Mouse (Mus musculus) brown adipose tissue, adult 24 weeks (tissue): ENCODE results near the gene Sgms2. TPM values are rescaled to one million over a fixed set of nuclear protein-coding genes. Genes with fewer than 3 reads are reported as not detected.

Experiments used
- H3K27ac ChIP-seq: fragments of 200-500 bp; replicated peaks from 2 replicates; pipeline ENCODE4 v1.5.1; 2012; ENCODE audit warnings: low read depth, mild to moderate bottlenecking, low read length
- H3K4me1 ChIP-seq: fragments of 200-500 bp; 2 replicates; pipeline ENCODE4 v1.6.1; 2012; ENCODE audit warnings: low read length, mixed read lengths; ENCODE audit not compliant: control insufficient read depth, insufficient read depth, insufficient read length
- H3K4me3 ChIP-seq: fragments of 200-500 bp; 2 replicates; pipeline ENCODE4 v1.5.1; 2012; ENCODE audit warnings: low read depth, mild to moderate bottlenecking, low read length, moderate library complexity; ENCODE audit not compliant: insufficient read depth
- polyA plus RNA-seq: library from polyadenylated mRNA; stranded (reverse); fragments of >200 nt; gene quantifications from 2 replicates; pipeline ENCODE4 v1.2.4, GENCODE M21; 2012; ENCODE audit not compliant: missing spikeins, insufficient read depth, insufficient read length

The Sgms2 gene
- polyA plus RNA-seq, 1 experiment: 8.1 TPM

DNA sequence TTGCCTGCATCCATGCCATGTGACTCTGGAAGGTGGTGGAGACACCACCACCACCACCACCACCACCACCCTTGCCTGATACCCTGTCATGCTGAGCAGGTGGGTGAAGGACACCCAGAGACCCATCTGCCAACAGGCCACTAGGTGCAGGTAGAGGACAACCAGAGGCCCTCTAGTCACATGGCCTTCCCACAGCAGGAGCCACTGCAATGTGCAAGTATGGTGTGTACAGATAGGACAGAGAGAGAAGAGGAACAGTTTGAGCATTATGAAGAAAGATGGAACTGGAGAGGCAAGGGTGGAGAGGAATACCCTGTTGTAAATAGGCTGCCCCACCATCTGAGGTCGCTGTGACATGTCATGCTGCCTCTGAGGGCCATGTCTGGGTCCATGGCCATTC is 3.9 kb upstream of the Sgms2 start:
- H3K4me1 ChIP-seq: no peaks in the 10 kb centered on the region
- no peak overlapping the region for H3K27ac ChIP-seq
- H3K4me3 ChIP-seq: no peak overlapping the region

DNA sequence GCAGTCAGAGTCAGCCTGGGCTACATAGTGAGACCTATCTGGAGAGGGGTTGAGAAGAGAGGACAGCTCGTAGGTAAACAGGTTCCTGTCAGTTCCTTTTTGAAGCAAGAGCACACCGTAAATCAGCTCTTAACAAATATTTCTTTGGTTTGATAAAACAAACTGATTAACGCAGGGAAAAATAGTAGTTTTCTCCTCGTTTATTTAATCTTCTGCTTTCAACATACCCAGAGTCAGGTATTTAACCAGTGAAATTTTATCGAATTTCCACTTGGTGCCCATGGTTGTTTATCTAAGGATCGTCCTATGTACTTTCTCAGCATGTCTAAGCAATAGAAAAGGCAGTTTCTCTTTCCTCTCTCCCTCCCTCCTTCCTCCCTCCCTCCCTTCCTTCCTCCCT is 2.0 kb upstream of the Sgms2 start:
- Histone ChIP-seq H3K4me3 (no peak overlapping the region), H3K27ac (no peak overlapping the region)

DNA sequence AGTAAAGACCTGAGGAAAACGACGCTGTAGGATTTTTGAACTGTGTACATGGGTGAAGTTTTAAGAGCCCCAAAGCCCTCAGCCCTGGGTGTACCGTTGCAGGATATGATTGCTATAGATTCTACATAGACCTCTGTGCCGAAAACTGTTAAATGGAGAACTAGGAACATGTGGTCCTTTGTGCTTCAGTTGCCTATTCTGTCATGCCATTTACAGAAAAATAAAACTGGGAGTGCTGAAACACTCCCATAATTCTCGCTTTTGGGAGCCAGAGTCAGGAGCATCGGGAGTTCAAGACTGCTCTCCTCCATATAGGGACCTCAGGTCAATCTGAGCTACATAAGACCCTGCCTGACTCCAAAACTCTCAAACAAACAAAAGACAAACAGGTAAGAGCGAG is 769 bp upstream of the Sgms2 start:
- no peaks in the 10 kb centered on the region for H3K4me1 ChIP-seq
- H3K27ac ChIP-seq: no peak overlapping the region
- no peak overlapping the region for H3K4me3 ChIP-seq

More for the DNA sequence above, 2.0 kb upstream of the Sgms2 start:
- H3K4me1 ChIP-seq: no peaks in the 10 kb centered on the region

DNA sequence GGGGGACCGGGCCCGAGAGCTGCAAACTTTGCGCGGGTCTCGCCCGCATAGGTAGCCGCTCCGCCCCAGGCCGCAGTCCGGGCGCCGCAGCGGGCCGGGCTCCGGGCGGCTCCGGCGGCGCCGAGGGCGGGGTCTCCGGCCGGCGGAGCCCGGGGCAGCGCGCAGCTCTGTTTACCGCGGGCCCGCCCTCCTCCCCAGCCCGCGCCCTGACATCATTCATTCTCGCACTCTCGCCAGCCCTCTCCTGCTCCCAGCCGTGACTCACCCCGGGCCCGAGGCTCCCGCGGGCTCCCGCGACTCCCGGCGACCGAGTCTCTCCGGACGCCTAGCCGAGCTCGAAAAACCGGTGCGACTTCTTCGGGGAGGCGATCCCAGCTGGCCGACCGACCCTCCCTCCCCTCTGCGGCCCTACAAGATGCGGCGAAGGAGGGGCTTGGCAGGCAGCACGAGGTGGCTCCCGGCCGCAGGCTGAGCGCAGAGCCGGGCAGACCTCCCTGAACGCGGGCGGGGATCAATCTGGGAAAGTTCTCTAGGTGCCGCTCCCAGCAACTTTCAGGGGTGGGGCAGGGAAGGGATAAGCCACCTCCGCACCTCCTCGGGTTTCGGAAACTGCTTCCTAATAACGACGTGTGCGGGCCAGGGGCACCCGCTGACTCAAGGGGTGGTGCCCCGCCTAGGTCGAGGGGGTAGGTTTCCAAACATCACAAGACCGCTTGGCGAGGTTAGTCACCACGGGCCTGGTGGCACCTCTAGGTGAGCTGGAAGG is 885 bp downstream of the Sgms2 start:
- Histone ChIP-seq H3K4me3 (peak overlapping the region; percentile 81), H3K4me1 (no peaks in the 10 kb centered on the region), H3K27ac (peak overlapping the region; percentile 54; the same call in 1 of the 2 replicates)

DNA sequence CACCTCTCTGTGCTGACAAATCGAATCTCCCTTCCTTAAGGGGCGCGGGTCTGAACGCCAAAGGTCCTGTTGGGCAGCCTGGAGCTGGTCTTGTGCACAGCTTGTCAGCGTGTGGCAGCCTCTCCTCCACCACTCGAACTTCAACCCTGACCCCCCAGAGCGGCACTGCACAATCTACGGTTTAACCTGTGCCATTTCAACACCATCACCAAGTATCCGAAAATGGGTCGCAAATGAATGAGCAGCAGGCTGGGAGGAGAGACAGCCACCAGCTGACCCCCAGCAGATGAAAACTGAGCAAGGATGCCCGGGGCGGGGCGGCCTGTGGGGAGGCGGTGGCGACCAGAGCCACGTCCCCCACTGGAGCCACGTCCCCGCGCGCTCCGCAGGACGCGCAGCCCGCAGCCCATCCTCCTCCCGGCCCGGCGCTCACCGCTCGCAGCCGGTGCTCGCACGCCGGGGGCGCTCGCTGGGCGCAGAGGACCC is 1.5 kb downstream of the Sgms2 start:
- Histone ChIP-seq H3K4me1 (no peaks in the 10 kb centered on the region), H3K27ac (no peak overlapping the region), H3K4me3 (peak overlapping the region; percentile 81)

DNA sequence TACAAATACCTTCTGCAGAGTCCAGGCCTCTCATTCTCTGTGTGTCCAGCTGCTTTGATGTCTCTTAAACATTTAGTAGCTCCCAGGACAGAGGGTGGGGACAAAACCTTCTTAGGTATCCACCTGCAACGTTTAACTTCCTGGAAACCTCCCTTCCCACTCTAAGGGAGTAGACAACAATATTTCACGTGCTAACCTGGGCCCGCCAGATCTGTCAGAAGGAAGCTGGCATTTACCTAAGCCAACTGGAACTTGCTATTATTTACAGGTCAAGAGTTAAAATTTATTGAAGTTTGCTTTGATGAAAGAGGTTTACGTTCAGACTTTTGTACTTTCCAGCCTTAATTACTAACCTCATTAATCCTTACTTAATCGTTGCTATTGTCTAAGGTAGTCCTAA is 2.2 kb downstream of the Sgms2 start:
- no peak overlapping the region for H3K4me3 ChIP-seq
- no peaks in the 10 kb centered on the region for H3K4me1 ChIP-seq
- no peak overlapping the region for H3K27ac ChIP-seq

DNA sequence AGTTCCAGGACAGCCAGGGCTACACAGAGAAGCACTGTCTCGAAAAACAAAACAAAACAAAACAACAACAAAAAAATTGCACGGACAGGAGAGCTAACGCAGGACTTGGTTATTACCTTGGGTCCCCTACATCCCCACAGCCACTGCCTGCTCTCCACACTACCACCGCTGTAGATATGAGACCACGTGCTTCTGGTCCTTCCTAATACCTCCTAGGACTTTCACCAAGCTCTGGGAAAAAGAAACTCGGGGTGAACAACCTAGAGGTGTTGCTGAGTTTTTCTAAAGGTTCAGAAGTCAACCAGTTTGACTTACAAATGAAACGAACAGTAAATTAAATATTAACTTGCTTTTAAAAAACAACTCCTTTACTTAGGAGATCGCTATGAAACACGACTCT is 2.8 kb downstream of the Sgms2 start:
- Histone ChIP-seq H3K4me3 (no peak overlapping the region), H3K4me1 (0 out of 2 replicates have a peak, but pooled peaks cover 2% of the 10 kb centered on the region), H3K27ac (no peak overlapping the region)

DNA sequence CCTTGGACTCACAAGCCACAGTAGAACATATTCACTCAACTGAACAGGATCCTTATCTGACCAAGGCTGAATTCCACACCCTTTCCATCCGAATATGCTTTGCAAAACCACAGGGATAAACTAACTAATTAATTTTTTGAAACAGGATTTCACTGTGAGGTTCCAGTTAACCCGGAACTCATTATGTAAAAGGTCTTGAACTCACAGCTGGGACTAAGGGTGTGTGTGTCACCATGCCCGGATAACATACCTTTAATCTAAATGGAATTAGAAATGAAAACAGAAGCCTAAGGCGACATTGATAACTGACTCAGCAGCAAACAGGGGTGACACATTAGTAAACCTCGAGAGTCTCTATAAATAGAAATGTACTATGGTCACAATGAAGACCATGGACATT is 5.8 kb downstream of the Sgms2 start:
- H3K27ac ChIP-seq: no peak overlapping the region
- 0 out of 2 replicates have a peak, but pooled peaks cover 2% of the 10 kb centered on the region for H3K4me1 ChIP-seq
- H3K4me3 ChIP-seq: no peak overlapping the region

DNA sequence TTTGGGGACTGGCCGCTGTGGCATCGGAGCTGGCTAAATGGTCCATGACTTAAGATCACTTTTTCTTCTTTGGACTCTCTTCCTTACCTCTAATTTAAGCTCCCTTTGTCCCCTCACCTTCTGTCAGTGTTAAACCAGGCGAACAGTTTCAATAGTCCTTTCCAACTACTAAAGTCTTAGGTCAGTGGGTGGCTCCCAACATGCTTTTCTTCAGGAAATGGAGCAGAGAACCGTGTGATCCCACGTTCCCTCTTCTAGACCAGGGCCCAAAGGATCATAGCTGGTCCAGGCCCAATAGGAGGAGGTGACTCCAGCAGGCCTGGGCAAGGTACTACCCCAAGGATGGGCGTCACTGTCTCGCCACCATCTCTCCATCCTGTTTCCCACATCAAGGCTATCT is 7.6 kb downstream of the Sgms2 start:
- no peak overlapping the region for H3K27ac ChIP-seq
- H3K4me3 ChIP-seq: no peak overlapping the region

DNA sequence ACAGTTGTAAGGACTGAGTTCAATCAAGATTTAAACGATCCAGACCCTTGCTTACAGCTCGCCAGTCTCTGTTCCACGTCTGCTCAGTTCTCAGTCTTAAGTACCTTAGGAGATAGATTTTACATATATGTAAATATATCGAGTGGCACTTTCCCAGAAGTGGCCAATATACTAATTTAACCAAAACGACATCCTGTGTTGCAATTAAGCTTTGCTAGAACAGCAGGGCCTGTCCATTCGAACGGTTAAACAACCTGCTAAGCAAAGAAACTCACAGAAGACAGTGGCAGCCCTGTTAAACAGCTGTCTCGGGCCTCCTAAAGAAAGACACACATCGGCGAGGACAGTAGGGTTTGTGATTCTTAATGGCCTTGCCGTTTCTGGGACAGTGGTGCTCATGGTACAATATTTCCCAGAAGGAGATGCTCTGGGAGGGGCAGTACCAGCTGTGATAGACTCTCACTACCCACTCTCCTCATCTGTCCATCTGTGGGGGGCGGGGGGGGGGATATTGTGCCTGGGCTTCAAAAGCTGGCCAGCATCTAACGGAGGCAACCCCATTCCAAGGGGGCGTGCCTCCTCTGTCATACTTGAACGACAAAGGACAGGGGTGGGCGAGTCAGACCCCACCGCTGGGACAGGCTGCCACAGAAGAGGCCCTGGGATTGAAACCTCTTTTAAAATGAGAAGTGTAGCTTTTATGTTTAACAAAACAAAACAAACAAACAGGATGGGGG is 9.1 kb downstream of the Sgms2 start:
- H3K27ac ChIP-seq: no peak overlapping the region
- no peak overlapping the region for H3K4me3 ChIP-seq
- 0 out of 2 replicates have a peak, but pooled peaks cover 2% of the 10 kb centered on the region for H3K4me1 ChIP-seq

More for the DNA sequence above, 7.6 kb downstream of the Sgms2 start:
- H3K4me1 ChIP-seq: 0 out of 2 replicates have a peak, but pooled peaks cover 2% of the 10 kb centered on the region

DNA sequence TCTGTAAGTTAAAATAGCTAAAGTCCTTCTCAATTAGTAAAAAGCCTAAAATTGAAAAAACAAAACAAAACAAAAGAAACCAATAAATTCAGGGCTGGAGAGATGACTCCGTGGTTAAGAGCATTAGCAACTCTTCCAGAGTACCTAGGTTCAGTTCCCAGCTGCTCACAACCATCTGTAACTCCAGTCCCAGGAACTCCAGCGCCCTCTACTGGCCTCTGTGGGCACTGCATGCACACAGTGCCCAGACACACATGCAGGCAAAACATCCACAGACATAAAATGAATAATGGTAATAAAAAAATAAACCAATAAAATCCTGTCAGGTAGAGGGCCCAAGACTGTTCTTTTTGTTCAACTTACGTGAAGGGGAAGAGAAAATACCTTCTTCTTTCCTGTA is 10.6 kb downstream of the Sgms2 start:
- no peak overlapping the region for H3K27ac ChIP-seq
- H3K4me1 ChIP-seq: 0 out of 2 replicates have a peak, but pooled peaks cover 2% of the 10 kb centered on the region
- no peak overlapping the region for H3K4me3 ChIP-seq

DNA sequence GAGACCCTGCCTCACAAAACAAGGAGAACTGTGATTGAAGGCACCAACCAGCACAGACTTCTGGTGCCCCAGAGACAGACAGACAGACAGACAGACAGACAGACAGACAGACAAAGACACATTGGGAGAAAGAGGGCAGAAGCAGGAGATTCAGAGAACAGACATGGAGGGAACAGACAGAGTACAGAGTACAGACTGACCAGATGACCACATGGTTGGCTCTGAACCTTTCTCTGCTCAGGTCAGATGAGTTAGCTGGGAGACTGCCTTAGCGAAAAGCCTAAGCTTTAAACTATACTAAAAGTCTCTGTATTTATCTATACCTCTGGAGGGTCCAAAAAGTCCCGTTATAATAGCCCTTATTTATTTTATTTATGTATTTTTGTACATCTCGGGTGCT is 11.8 kb downstream of the Sgms2 start:
- peaks cover 2% of the 10 kb centered on the region; the same call in 1 of the 2 replicates for H3K4me1 ChIP-seq
- no peak overlapping the region for H3K4me3 ChIP-seq
- H3K27ac ChIP-seq: no peak overlapping the region

DNA sequence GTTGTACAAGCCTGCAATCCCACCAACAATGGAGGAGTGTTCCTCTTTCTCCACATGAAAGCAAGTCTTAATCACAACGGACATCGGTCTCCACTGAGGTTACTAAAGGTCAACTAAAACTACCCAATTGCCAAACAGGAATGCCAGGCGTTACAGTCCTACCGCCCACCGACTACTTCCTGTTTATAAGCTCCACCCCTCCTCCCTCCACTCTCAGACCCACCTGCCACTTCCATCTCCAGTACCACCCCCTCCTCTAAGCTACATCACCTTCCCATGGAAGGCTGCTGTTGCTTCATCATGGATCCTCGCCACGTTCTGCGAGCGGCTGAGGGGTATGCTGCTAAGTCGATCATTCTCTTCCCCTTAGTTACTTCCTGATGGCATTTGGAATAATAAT is 15.2 kb downstream of the Sgms2 start:
- Histone ChIP-seq H3K27ac (no peak overlapping the region), H3K4me3 (no peak overlapping the region), H3K4me1 (peaks cover 3% of the 10 kb centered on the region; the same call in 1 of the 2 replicates)

DNA sequence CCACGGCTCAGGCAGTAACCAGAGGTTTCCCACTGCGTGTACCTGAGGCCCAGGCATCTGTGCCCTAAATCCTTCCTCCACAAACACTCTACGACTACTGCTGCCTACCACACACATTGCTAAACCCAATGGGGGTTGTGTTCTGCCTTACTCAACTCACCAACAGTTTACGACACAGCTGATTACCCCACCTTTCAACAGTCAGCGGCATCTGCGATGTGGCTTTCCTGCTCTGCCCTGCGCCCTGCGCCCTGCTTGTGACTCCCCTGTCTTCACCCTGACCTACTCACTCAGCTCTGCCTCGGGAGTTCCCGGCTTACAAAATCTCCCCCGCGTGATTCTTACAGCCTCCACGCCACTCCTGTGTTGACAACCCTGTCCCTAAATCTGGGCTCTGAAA is 16.7 kb downstream of the Sgms2 start:
- Histone ChIP-seq H3K27ac (no peak overlapping the region), H3K4me1 (peaks cover 3% of the 10 kb centered on the region; the same call in 1 of the 2 replicates), H3K4me3 (no peak overlapping the region)

DNA sequence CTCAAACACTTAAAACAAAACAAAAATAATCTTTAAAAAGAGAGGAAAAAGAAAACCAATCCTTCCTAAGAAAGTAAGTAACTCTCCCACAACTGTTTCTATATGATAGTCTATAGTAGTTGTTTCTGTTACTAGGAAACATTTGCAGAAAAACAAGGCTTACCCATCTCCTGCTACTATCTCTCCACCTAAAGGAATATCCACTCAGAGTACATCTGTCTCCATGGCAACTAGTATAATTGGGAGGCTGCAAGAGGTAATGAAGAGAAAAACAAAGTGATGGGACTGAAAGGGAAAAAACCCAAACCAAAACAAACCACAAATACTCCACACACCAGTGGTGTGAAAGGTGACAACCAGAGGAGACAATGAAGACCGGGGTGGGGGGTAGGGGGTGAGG is 17.7 kb downstream of the Sgms2 start:
- Histone ChIP-seq H3K4me1 (peaks cover 3% of the 10 kb centered on the region; the same call in 1 of the 2 replicates), H3K27ac (no peak overlapping the region), H3K4me3 (no peak overlapping the region)
